Mouse (Mus musculus) heart, adult 2 months (tissue): ENCODE data around the gene Wdr31. TPM values are rescaled to one million over a fixed set of nuclear protein-coding genes. Genes with fewer than 3 reads are reported as not detected.

ENCODE experiments used
- DNase-seq, 2 experiments: peaks; one replicate each; pipeline ENCODE4 v3.0.0; 2021
- H3K27ac ChIP-seq: fragments of 200-600 bp; 2 replicates; pipeline ENCODE4 v1.8.1; 2022
- H3K27me3 ChIP-seq: fragments of 200-500 bp; 2 replicates; pipeline ENCODE4 v1.6.1; 2012; ENCODE audit warnings: mild to moderate bottlenecking, low read length, inconsistent platforms, mixed read lengths; ENCODE audit not compliant: control insufficient read depth, insufficient read depth
- H3K36me3 ChIP-seq: fragments of 200-500 bp; 2 replicates; pipeline ENCODE4 v1.6.1; 2012; ENCODE audit warnings: low read length, inconsistent platforms; ENCODE audit not compliant: control insufficient read depth, insufficient read depth
- H3K4me1 ChIP-seq: fragments of 200-500 bp; 2 replicates; pipeline ENCODE4 v1.6.1; 2011; ENCODE audit warnings: low read length; ENCODE audit not compliant: control insufficient read depth, insufficient read depth
- H3K4me3 ChIP-seq: fragments of 200-600 bp; 2 replicates; pipeline ENCODE4 v1.8.1; 2022
- H3K79me2 ChIP-seq: fragments of 200-500 bp; replicated peaks from 2 replicates; pipeline ENCODE4 v1.6.1; 2012; ENCODE audit warnings: mild to moderate bottlenecking, inconsistent platforms, low read length, moderate library complexity, mixed read lengths; ENCODE audit not compliant: control insufficient read depth, insufficient read depth
- H3K9ac ChIP-seq: fragments of 200-500 bp; 2 replicates; pipeline ENCODE4 v1.6.1; 2012; ENCODE audit warnings: low read depth, mild to moderate bottlenecking, control low read depth, inconsistent platforms, low read length, mixed read lengths
- CTCF ChIP-seq: fragments of 200-600 bp; IDR thresholded peaks from 2 replicates; pipeline ENCODE4 v1.8.1; 2022; ENCODE audit warnings: antibody characterized with exemption, mild to moderate bottlenecking, moderate library complexity
- EP300 ChIP-seq: fragments of 200-500 bp; IDR thresholded peaks from 2 replicates; pipeline ENCODE4 v1.6.1; 2011; ENCODE audit warnings: low read depth, low read length, control low read depth; ENCODE audit not compliant: insufficient read depth
- POLR2A ChIP-seq: fragments of 200-500 bp; IDR thresholded peaks from 2 replicates; pipeline ENCODE4 v1.6.1; 2011; ENCODE audit warnings: mild to moderate bottlenecking, low read depth, low read length, control low read depth; ENCODE audit not compliant: insufficient read depth
- WGBS: fragments of 180-500 bp; shearing (Covaris S2); methylation state at CpG from one replicate; pipeline ENCODE4 v1.1.7; 2018; 5-methylcytosine and 5-hydroxymethylcytosine counted together
- intact Hi-C: fragments of 180-260 bp; cut with DNase I; formaldehyde crosslinking; loops from one replicate; pipeline ENCODE4 v1.15.1; 2025
- polyA plus RNA-seq: library from polyadenylated mRNA; depleted of rRNA; stranded (reverse); fragments of >200 nt; gene quantifications from 2 replicates; pipeline ENCODE4 v1.2.3, GENCODE M21; 2012
- total RNA-seq, 2 experiments: library from RNA; stranded (reverse); gene quantifications; 2 replicates each; pipeline ENCODE4 v1.2.3; 2021

Wdr31 gene
- total and polyA plus RNA-seq, 3 experiments: 0.20 to 0.57 (median 0.35) TPM

DNA sequence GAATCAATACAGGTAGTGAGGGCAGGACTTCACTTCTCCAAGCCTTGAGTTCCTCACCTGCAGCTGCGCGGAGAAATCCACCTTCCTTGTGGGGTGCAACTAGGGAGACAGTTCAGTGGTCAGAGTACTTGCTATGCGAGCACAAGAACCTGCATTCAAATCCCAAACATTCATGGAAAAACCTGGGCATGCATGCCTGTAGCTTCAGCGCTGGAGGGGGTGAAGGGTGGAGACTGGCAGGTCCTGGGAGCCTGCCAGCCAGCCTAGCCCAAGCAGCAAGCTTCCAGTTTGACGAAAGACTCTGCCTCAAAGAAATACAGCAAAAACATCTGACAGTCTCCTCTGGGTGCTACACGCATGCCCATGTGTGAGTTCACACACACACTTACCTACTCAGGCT, 35.6 kb downstream of the Wdr31 start, which contains the start of gene Rnf183:
Gene Rnf183 (minus strand): TSS at position 172 of the 400 bp plus-strand sequence.
- no peak within 1 kb of the TSS for H3K27ac ChIP-seq
- H3K36me3 ChIP-seq: no peaks in the 10 kb centered on the region
- H3K27me3 ChIP-seq: no peaks in the 10 kb centered on the region
- H3K4me3 ChIP-seq: no peak within 1 kb of the TSS
- intact Hi-C loops: no loop called here
- no peaks in the 10 kb centered on the region for H3K4me1 ChIP-seq
- TF ChIP-seq POLR2A (no peak), EP300 (no peak), CTCF (no peak)
- DNase-seq: no peak
- H3K9ac ChIP-seq: no peak within 1 kb of the TSS
- H3K79me2 ChIP-seq: no peaks in the 10 kb centered on the region
- 84% methylated on average over 6 of the region's 6 CpGs for WGBS

GRCm38 (mm10) chr4:62433939-62434870, 36.5 kb downstream of the Wdr31 start:
- no peaks in the 10 kb centered on the region for H3K4me1 ChIP-seq
- TF ChIP-seq CTCF (no peak), EP300 (no peak), POLR2A (no peak)
- H3K36me3 ChIP-seq: no peaks in the 10 kb centered on the region
- DNase-seq: no peak
- 73% methylated on average over 7 of the region's 7 CpGs for WGBS
- H3K4me3 ChIP-seq: no peak overlapping the region
- intact Hi-C loops: no loop called here
- H3K79me2 ChIP-seq: no peaks in the 10 kb centered on the region
- no peak overlapping the region for H3K9ac ChIP-seq
- no peaks in the 10 kb centered on the region for H3K27me3 ChIP-seq
- no peak overlapping the region for H3K27ac ChIP-seq

GRCm38 (mm10) chr4:62431522-62431921, 39.2 kb downstream of the Wdr31 start:
- H3K4me1 ChIP-seq: no peaks in the 10 kb centered on the region
- no peak overlapping the region for H3K27ac ChIP-seq
- TF ChIP-seq CTCF (no peak), POLR2A (no peak), EP300 (no peak)
- intact Hi-C loops: no loop called here
- H3K79me2 ChIP-seq: no peaks in the 10 kb centered on the region
- DNase-seq: no peak
- H3K4me3 ChIP-seq: no peak overlapping the region
- no peak overlapping the region for H3K9ac ChIP-seq
- 77% methylated on average over 4 of the region's 4 CpGs for WGBS
- H3K36me3 ChIP-seq: no peaks in the 10 kb centered on the region
- no peaks in the 10 kb centered on the region for H3K27me3 ChIP-seq

GRCm38 (mm10) chr4:62430678-62431077, 40.0 kb downstream of the Wdr31 start:
- no peaks in the 10 kb centered on the region for H3K4me1 ChIP-seq
- no peaks in the 10 kb centered on the region for H3K27me3 ChIP-seq
- intact Hi-C loops: no loop called here
- no peak overlapping the region for H3K27ac ChIP-seq
- no peak for DNase-seq
- H3K4me3 ChIP-seq: no peak overlapping the region
- H3K36me3 ChIP-seq: no peaks in the 10 kb centered on the region
- TF ChIP-seq POLR2A (no peak), CTCF (no peak), EP300 (no peak)
- H3K79me2 ChIP-seq: no peaks in the 10 kb centered on the region
- H3K9ac ChIP-seq: no peak overlapping the region

- no peaks in the 10 kb centered on the region for H3K4me1 ChIP-seq
- H3K27me3 ChIP-seq: no peaks in the 10 kb centered on the region
- no peak for DNase-seq
- H3K27ac ChIP-seq: no peak overlapping the region
- H3K9ac ChIP-seq: no peak overlapping the region
- no peaks in the 10 kb centered on the region for H3K36me3 ChIP-seq
- no peak for TF ChIP-seq CTCF
- TF ChIP-seq POLR2A: no peak
- TF ChIP-seq EP300: no peak
- intact Hi-C loops: no loop called here
- WGBS: 83% methylated on average over 9 of the region's 9 CpGs
- no peaks in the 10 kb centered on the region for H3K79me2 ChIP-seq
- no peak overlapping the region for H3K4me3 ChIP-seq
Observed at GRCm38 (mm10) chr4:62429616-62430015, 41.1 kb downstream of the Wdr31 start.
